Mouse (Mus musculus) kidney, adult 18-20 months (tissue): ENCODE results near the gene Rmnd1.
"Not testable (repeated sequence)": the region's sequence is repeated elsewhere in the genome, so short reads cannot be mapped to it uniquely, and the experiment has no call there.

Experiments used
- DNase-seq: peaks from one replicate; pipeline ENCODE4 v3.0.0; 2021

The Rmnd1 gene

DNA sequence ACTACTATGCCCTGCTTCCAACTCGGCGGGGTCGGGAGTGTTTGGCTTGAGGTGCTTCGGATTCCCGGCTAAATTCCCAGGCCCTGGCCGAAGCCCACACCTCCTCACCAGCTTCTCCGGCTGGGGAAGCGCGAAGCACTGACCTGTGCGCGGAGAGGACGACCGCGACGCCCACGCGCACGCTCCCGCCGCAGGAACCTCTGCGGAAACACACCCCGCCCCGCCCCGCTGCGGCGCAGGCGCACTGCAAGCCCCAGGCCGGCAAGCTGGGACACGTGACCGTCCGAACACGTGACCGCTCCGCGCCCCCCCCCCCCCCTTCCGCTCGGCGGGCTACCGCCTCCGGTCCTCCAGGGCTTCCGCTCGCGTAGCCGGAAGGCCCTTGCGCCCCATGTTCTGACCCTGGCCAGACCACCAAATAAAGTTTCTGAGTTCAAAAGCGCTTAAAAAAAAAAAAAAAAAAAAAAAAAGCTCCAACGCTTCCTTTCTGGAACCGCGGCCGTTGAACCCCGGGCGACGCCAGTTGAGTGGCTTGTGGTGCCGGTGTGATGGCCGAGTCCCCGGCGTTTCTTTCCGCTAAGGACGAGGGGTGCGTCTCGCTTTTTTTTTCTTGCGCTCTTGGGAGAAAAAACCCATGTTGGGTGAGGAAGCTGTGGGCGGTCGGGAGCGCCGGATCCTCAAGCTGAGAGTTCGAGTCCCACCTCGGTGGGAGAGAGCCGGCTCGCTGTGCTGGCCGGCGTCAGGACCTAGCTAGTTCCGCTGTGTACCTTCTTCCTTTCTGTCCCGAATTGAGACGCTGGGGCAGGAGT, at the start of gene Rmnd1, which contains the start of gene Armt1:
TSS of gene Rmnd1 (minus strand) at position 266 of the 809 bp plus-strand sequence.
TSS of gene Armt1 (plus strand) at position 345 of the 809 bp plus-strand sequence.
- peak; percentile 94 for DNase-seq

- DNase-seq: no peak
Observed at GRCm38 (mm10) chr10:4481695-4482094, 49.5 kb upstream of the Rmnd1 start.

GRCm38 (mm10) chr10:4480929-4481328, 48.7 kb upstream of the Rmnd1 start:
- DNase-seq: no peak

GRCm38 (mm10) chr10:4476604-4477003, 44.4 kb upstream of the Rmnd1 start:
- DNase-seq: no peak

GRCm38 (mm10) chr10:4475431-4475830, 43.2 kb upstream of the Rmnd1 start:
- DNase-seq: no peak

DNA sequence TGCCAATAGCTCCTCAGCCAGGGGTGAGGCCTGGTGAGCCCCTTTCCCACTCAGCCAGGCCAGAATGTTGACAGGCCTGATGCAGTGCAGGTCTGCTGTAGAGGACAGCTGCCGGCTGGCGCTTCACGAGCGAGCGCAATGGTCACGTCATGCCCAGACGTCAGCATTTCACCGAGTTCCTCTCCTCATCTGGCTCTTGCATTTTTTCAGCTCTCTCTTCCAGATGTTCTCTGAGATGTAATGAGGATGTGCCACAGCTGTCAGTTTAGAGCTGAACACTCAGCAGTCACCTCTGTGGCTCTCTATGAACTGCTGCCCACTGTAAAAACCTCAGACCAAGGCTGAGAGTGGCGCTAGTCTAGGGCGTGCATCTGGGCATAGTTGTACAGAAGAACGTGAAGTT, 41.4 kb upstream of the Rmnd1 start:
- DNase-seq: no peak

GRCm38 (mm10) chr10:4469406-4469805, 37.2 kb upstream of the Rmnd1 start:
- DNase-seq: no peak

DNA sequence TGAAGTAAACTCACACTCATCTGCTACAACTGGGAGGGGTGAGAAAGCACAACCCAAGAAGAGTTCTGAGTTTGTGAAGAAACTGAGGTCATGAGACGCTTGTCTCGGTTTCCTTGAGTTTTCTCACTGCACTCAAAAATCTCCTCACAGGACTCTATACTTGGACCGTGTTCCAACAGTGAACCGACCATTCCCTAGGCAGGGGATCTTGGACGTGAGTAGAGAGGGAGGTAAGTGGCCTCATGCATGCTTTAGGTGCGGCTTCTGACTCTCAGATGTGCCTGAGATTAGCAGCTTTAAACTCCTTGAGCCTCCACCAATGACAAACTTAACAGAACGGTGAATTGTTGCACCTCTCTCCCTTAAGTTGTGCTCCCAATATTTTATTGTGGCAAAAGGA, 33.6 kb upstream of the Rmnd1 start:
- no peak for DNase-seq

GRCm38 (mm10) chr10:4460201-4460600, 28.0 kb upstream of the Rmnd1 start:
- DNase-seq: no peak

GRCm38 (mm10) chr10:4456409-4456808, 24.2 kb upstream of the Rmnd1 start:
- no peak for DNase-seq

- DNase-seq: no peak
Observed at GRCm38 (mm10) chr10:4435416-4435815, 3.2 kb upstream of the Rmnd1 start.

DNA sequence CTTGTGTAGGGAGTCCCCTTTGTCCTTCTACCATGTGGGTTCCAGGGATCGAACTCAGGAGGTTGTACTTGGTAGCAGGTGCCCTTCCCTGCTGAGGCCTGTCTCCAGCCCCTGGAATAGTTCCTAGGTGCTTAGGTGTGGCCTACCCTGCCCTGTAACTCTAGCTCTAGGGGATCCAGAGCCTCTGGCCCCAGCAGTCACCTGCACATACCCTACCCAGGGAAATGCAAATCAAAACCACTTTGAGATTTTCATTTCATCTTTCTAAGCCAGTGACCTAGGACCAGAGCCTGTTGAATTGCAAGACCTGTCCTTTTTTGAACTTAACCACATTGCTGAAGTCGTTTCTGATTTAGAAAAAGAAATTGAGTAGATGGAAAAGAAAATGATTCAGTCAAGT, 1.7 kb upstream of the Rmnd1 start:
- not testable (repeated sequence) for DNase-seq

DNA sequence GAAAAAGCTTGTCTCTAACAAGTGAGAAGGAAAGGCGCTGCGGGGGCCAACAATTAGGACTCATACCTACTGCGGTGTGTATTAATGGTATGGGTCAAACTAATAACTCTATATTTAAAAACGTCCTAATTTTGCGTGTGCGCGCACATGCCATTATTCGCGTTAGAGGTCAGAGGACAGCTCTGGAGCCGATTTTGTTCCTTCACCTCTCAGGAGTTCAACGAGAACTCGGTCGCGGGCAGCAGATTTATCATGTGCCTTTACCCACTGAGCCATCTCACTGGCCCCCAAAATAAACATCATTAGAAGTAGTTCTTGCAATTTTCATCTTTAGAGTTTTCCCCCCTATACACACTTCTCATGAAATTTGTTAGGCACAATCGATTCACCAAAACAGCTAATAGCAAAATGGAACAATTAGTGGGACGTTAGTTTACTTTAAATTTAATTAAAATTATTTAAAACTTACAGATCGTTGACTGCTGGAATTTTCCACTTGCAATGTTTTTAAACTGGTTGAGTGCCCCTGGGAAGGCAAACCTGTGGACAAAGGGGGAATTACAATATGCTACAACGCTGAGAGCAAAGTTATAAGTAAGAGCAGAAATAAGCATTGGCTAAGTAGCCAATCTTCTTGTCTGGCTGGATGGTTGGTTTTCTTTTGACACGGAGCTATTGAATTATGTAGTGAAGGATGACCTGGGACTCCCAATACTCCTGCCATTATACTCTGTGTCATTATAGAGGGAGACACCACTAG, 988 bp upstream of the Rmnd1 start:
- no peak for DNase-seq

- DNase-seq: no peak
Observed at GRCm38 (mm10) chr10:4431746-4432122, 454 bp downstream of the Rmnd1 start.

DNA sequence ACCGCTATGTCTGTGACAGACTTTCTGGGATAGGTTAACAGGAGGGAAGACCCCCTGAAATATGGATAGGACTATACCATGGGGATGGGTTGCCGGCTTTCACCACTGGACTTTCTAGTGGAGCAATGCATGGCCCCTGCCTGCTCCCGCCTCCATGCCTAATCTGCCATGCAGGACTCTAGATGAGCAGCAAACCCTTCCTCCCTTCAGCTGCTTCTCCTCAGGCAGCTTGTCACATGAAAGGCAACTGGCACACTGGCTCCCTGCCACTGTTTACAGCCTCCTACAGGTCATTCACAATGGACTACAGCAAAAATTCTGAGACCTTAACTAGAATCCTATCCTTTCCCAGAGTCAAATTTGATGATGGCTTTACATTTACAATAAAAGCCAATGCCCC, 1.4 kb downstream of the Rmnd1 start:
- peak; percentile 34 for DNase-seq

DNA sequence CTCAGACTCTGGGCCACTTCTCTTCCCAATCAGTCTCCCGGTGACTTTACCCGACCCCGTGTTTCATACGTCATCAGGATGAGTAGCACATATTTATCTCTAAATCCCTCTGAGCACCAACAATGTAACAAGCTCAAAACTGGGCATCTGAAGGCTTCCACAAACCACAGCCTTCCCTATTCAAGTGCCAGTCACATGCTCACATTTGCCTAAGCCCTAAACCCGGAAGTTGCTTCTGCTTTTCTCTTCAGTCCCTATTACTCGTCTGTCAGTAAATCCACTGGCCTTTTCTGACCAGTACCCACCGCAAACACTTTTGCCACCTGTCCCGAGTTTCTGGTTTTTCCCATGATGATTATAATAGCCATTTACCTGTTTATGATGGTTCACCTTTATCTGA, 1.8 kb downstream of the Rmnd1 start:
- no peak for DNase-seq

DNA sequence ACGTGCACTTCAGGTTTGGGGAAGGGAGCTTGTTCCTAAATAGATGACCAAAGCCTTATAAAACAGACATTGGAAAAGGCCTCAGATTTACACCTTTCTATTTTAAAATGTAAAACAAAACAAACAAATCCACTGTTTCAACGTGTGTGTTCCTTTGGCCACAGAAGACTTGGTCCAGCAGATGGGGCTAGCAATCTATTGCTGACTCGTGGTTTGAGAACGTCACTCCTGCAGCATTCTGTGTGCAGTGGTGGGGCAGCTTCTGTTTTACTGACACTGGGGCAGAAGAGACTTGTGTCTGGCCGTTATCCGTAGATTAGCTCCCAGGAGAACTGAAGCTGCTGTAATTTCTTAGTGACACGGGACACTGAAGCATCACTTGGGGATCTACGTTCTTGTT, 6.9 kb downstream of the Rmnd1 start:
- DNase-seq: no peak

GRCm38 (mm10) chr10:4407191-4407590, 25.0 kb downstream of the Rmnd1 start:
- DNase-seq: no peak

- no peak for DNase-seq
Observed at GRCm38 (mm10) chr10:4405511-4405910, 26.7 kb downstream of the Rmnd1 start.

- DNase-seq: no peak
Observed at GRCm38 (mm10) chr10:4404895-4405491, 27.2 kb downstream of the Rmnd1 start.

DNA sequence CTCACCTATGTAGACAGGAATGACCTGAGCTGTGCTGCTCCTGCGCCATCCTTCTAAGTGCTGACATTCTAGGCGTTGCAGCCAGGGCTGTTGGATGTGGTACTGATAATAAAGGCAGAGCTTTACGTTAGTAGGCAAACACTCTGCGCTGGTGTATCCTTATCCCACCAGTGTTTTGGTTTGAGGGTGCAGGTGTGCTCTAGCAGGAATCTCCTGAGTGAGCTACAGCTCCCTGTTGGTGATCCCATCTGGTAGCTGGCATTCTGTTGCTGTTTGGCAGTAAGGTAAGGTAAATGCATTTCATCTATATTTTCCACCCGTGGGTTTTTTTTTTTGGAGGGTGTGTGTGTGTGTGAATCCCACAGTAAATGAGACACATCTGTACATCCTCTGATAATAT, 34.1 kb downstream of the Rmnd1 start:
- no peak for DNase-seq

DNA sequence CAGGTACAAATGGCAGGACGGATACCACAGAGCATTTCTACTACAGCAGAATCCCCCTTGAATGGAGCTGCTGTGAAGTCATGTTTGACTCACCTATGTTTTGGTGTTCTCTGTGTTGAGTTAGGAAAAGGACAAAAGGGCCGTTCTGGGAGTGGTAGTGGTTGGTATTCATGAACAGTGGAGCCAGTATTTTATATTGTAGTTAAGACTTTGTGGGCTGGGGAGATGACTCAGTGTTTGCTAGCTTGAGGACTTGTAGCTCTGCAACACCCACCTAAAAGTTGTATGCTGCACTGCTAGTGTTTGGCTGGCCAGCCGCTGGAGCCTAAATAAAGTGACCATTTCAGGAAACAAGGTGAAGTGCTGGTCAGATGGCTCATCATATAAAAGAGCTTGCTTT, 36.9 kb downstream of the Rmnd1 start:
- DNase-seq: no peak

DNA sequence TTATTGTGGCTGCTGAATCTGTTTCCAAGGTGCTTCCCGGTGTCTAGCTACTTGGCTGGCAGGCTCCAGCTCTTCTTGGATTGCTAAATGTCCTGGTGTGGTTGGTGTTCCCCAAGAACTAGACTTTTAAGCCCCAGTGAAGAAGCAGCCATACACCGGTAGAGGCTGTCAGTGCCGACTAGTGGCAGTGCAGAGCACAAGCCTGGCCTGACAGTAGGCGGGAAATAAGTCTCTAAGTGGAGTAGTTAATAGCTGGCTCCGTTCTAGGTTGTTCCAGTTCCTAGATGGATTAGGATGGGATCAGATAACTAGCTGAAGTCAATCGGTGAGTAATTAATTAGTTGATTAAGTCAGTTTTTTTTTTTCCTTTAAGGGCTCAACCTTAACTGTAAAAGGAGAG, 40.3 kb downstream of the Rmnd1 start:
- peak; percentile 45 for DNase-seq

- no peak for DNase-seq
Observed at GRCm38 (mm10) chr10:4391076-4391475, 41.1 kb downstream of the Rmnd1 start.
